Mouse (Mus musculus): ENCODE data around the gene Gm11627. TPM values are rescaled to one million over a fixed set of nuclear protein-coding genes. Genes with fewer than 3 reads are reported as not detected.

Gm11627 gene
- total RNA-seq, 2 experiments from 2014 or later = 2.2 TPM

DNA sequence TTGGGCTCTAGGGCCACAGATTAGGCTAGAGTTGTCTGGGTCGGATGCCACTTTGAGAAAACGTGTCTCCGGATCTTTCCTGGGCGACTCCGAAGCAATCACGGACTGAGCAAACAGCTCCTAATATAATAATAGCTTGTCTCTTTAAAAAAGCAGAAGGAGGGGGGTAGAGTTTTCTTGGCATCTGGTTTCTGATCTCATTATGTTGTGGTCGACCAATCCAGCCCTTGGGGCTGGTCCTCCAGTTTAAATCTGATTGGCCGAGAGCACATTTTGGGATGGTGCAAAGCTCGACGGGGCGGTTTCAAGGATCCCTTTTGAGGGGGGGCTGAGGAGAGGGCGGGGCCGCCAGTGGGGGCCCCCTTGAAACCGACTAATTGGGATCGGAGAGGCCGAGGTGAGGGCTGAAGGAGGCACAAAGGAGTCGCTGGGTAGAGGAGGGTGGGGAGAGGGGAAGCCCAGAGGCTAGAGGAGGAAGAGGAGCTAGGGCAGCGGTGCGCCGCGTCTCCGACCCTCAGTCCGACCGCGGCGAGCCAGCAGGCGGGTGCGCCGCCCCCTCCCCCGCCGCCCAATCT, 24.8 kb upstream of the Gm11627 start, which contains the start of gene Fzd2:
TSS of gene Fzd2 (plus strand) at position 387 of the 575 bp plus-strand sequence.
- DNase-seq (ENCODE audit: low spot score) = peak; percentile 84
- intact Hi-C loops (cut with DNase I) = no loop called here

DNA sequence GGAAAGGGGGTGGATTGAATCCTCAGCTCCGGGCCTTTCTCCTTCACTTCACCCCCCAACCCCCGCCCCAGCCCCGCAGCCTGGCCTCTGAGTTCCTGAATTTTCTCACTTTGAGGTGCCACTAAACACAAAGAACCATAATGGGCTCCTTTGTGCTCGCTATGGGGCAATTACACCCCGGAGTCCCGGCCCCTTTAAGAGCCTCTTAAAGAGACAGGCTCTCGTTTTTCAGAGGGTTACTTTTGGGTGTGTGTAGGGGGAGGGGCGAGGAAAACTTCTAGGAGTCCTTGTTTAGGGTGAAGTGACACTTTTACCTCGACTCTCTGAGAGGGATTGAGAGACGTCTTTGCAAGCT, 24.2 kb upstream of the Gm11627 start:
- intact Hi-C loops (cut with DNase I) = loop anchor here (2.0 kb wide), 1 partner anchor 25 kb away; the partner anchor contains the start of gene Gm11627
- no peak for DNase-seq (ENCODE audit: low spot score)

DNA sequence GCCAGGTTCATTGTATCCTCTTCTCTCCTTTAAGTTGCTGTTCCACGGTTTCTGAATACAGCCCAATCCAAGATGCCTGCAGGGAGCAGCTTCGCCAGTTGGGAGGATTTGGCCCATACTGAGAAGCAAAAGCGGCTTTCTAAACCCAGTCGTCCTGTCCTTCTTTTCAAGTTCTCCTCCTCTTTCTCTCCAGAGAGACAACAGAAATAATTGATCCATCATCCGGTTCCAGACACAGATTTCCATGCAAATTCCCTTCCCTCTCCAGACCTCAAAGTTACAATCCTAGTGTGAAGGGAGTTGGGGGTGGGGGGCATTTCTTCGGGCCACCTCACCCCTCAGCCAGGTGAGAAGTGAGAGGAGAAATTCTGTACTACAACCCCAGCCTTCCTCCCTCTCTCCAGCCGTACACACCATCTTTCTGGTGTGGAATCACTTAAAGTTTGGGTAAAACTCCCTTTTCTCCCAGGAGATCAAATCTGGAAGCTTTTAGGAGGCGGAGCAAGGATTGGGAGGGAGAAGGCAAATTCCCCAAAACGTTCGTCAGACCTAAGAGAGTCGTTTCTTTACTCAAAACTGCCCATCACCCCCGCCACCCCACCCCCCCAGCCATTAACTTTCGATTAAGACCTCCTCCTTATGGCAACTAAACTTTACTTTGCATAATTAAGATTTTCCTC, 23.7 kb upstream of the Gm11627 start:
- no peak for DNase-seq (ENCODE audit: low spot score)
- intact Hi-C loops (cut with DNase I) = loop anchor here (2.0 kb wide), 1 partner anchor 24 kb away; the partner anchor contains the start of gene Gm11627

DNA sequence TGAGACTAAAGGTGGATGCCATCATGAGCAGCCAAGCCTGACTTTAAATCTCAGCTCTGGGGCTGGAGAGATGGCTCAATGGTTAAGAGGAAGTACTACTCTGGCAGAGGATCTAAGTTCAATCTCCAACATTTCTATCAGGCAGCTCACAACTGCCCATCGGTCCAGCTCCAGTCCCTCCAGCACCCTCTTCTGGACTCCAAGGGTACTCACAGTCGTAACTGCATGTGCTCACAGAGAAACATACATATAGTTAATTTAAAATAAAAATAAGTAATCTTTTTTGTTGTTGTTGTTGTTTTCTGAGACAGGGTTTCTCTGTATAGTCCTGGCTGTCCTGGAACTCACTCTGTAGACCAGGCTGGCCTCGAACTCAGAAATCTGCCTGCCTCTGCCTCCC, 20.7 kb upstream of the Gm11627 start:
- intact Hi-C loops (cut with DNase I) = no loop called here
- DNase-seq (ENCODE audit: low spot score) = no peak

DNA sequence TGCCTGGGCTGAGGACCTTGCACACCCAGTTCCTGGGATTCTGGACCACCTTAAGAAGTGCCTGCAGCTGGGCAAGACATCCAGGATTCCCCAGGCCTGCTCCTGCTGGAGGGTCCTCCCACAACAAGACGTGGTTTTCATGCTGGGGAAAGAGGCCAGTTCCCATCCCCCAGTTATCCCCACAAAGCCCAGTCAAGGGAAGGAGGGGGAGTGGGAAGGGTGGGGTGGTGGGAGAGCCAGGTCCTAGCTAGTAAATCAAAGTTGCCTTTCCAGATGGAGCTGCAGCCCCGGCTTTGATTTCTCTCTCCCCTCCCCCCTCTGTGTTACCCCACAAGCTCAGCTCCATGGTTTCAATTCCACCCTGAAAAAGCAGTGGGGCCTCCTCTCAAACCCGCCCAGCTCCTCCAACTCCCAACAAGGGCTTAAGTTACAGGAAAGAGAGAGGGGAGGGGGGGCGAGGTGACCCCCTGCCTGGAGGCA, 16.1 kb upstream of the Gm11627 start:
- intact Hi-C loops (cut with DNase I) = no loop called here
- no peak for DNase-seq (ENCODE audit: low spot score)

DNA sequence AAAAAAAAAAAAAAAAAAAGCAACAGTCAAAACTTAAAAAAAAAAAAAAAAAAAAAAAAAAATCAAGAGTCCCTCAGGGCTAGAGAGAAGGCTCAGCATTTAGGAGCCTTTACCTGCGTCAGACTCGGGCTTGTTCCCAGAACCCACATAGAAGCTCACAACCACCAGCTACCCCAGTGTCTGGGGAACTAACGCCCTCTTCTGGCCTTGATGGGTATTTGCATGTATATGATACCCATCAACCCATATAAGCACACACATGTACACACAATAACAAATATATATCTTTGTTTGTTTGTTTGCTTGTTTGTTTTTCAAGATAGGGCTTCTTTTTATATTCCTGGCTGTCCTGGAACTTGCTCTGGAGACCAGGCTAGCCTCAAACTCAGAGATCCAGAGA, 8.3 kb upstream of the Gm11627 start:
- DNase-seq (ENCODE audit: low spot score) = no peak

DNA sequence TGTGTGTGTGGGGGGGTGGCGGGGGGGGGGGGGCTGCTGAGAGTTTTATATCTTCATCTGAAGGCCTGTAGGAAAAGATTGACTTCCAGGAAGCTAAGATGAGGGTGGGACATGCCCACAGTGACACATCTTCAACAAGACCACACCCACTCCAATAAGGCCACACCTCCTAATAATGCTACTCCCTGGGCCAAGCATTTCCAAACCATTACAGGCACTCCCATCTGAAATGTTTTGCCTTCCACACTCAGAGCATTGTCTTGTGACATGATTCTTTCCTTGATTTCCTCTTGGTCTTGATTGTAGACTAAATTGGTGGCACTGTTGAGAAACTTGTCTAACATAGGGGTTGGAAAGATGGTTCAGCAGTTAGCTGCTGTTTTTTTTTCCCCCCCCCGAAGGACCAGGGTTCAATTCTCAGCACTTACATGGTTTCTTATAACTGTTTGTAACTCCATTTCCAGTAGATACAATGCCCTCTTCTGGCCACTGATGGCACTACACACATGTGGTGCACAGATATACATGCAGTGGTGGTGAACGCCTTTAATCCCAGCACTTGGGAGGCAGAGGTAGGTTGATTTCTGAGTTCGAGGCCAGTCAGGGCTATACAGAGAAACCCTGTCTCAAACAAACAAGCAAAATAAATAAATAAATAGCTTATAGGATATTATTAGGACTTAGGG, 7.3 kb upstream of the Gm11627 start:
- intact Hi-C loops (cut with DNase I) = no loop called here

More for the DNA sequence above, 8.3 kb upstream of the Gm11627 start:
- intact Hi-C loops (cut with DNase I) = no loop called here

DNA sequence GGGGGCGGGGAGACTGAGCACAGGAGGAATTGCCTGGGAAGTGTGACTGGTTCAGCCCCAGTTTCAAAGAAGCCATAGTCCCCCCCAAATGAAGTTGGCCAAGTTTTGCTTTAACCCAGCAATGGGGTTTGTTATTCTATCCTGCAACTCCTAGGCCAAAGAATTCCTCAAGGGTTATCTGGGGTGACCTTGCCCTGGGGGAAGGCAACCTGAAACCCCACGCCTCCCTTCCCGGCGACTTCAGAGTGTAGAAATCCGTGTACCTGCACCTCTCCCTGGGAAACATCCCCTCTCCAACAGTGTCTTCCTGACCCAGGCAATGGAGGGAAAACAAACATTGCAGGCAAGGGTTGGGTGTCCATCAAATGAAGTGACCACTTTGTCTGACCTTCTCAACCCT, 3.5 kb upstream of the Gm11627 start:
- intact Hi-C loops (cut with DNase I) = no loop called here
- DNase-seq (ENCODE audit: low spot score) = no peak

More for the DNA sequence above, 7.3 kb upstream of the Gm11627 start:
- DNase-seq (ENCODE audit: low spot score) = no peak

DNA sequence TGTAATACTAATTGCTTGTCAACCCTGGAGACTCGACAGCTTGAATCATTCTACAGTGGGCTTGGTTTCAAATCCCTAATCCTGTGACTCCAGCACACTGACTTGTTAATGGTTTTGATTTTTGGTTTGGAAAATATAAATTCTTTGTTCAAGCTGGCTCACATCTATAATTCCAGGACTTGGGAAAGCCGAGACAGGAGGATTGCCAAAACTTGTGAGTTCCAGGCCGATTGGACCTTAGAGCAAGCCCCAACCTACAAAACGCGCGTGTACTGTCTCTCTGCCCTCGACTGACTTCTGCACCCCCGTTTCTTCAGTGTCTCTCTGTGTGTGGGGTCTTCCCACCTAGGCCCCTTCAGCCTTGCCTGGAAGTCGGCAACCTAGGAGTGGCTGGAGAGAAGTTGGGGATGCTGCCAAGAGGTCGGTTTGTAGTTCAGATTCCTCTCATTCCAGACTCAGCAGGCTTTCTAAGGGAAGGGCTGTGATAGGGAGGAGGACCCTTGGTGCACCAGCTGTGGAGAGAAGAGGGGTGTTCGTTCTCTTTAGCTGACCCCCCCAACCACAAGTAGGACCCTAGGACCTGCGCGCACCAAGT, 2.9 kb upstream of the Gm11627 start:
- intact Hi-C loops (cut with DNase I) = no loop called here
- no peak for DNase-seq (ENCODE audit: low spot score)

DNA sequence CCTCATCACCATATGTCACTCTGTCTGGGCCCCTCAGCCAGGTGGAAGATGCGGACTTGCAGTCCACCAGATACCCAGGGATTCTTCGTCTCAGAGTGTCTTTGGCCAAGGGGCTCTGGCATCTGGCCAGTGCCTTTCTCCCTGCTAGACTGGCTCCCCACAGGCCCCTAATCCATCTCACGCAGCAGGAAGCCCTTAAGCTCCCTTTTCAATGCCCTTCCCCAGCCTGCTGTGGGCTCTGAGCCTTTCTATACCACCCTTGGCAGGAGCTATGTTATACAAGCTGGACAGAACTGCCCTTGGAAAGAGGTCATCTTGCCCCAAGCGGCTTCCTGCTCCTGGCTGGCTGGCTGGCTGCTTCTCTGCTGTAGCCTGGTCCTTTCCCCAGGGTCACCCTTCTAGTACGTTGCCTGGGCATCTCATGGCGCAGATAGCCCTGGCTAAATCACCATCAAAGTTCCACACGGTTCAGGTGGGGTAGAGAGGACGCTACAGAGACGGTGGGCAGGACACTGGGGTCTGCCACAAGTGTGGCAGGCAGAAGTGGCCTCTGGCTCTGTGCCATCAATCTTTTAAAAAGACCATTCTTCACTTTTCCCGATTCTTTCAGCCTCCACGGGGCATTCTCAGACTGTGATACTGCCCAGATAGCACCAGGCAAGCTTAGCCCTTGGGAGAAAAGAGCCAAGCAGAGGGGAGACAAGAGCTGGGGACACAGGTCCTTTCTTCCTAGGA, 2.2 kb upstream of the Gm11627 start:
- no peak for DNase-seq (ENCODE audit: low spot score)
- intact Hi-C loops (cut with DNase I) = no loop called here

DNA sequence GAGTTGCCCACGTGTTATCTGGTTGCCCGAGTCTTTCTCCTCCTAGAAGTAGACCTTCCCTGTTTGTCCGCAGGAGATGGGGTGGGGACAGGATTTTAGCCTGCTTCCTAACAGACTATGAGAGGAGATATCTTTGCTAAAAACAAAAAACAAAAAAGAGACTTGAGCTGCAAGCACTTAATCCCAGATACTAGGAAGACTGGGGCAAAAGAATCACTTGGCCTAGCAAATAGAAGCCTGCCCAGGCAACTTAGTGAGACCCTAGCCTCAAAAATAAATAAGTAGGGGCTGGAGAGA, 721 bp upstream of the Gm11627 start:
- intact Hi-C loops (cut with DNase I) = no loop called here
- DNase-seq (ENCODE audit: low spot score) = no peak

DNA sequence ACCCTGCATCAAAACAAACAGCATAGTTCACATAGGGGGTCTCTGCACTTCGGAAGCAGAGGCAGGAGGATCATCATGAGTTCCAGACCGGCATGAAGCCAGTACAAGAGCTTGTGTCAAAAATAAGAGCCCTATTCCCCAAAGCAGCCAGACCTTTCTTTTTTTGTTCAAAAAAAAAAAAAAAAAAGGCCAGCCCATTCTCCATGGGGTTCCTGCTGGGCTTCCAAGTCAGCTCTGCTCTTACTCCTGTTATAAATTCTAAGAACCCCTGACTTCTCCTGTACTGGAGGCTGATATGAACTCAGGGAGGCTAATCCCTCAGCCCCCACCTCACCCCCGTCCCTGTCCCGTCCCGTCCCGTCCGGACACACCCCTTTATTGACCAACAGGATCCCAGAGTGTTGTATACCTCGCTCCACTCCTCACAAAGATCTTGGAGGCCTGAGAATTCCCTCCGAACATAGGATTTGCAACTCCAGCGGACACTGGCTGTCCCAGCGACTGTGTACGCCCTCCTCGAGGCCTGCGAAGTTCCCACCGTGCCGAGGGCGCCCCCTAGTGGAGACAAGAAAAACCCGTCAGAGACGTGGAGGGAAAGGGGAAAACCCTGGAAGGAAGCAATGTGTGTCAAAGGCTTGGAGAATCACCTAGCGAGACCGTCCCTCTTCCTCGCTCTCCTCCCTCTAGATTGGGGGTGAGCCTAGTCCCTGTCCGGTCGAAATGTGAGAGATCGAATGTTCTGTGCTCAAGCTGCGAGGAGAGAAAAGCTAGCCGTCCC, 731 bp downstream of the Gm11627 start:
- intact Hi-C loops (cut with DNase I) = loop anchor here (2.0 kb wide), 2 partner anchors 24 to 92 kb away; no protein-coding TSS in a partner anchor
- DNase-seq (ENCODE audit: low spot score) = peak; percentile 62

DNA sequence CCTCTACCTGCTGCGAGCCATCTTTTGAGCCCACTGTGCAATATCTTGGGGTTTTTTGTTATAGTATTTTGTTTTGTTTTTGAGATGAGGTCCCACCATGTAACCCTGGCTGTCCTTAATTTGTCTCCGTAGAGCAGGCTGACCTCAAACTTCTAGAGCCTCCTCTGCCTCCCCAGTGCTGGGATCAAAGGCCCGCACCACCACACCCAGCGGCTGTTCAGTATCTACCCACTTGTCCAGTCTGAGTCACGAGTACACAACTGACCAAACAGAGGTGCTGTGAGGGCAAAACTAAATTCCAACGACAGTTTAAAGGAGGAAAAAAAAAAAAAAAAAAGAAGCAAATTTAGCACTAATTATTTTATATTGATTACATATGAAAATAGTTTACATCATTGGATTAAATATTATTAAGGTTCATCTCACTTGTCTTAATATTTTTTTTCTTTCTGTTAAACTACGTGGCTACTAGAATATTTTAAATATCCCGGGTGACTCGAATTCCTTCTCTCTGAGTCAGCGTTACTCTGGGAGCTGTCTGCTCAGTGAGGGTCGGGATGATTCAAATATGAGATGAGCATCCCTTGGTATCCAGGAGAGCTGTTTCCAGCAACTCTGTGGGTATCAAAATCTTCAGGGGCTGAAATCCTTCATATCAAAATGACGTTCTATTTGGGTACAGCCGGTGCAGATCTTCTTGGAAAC, 3.1 kb downstream of the Gm11627 start:
- no peak for DNase-seq (ENCODE audit: low spot score)
- intact Hi-C loops (cut with DNase I) = no loop called here

DNA sequence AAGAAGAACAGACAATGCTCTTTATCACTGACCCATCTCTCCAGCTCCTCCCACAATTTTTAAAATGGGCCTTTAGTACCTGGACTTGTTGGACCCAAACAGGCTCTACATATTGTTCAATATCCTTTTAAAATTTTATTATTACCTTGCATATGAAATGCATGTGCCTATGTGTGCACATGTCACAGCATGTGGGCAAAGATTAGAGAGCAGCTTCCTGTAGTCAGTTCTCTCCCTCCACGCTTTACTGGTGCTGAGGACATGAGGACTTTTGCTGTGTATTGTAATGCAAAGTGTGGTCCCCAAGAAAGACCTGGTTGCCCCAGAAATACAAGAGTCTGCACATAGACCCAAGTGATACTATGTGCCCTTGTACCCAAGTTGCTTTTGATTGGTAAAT, 4.2 kb downstream of the Gm11627 start:
- intact Hi-C loops (cut with DNase I) = no loop called here
- DNase-seq (ENCODE audit: low spot score) = no peak

DNA sequence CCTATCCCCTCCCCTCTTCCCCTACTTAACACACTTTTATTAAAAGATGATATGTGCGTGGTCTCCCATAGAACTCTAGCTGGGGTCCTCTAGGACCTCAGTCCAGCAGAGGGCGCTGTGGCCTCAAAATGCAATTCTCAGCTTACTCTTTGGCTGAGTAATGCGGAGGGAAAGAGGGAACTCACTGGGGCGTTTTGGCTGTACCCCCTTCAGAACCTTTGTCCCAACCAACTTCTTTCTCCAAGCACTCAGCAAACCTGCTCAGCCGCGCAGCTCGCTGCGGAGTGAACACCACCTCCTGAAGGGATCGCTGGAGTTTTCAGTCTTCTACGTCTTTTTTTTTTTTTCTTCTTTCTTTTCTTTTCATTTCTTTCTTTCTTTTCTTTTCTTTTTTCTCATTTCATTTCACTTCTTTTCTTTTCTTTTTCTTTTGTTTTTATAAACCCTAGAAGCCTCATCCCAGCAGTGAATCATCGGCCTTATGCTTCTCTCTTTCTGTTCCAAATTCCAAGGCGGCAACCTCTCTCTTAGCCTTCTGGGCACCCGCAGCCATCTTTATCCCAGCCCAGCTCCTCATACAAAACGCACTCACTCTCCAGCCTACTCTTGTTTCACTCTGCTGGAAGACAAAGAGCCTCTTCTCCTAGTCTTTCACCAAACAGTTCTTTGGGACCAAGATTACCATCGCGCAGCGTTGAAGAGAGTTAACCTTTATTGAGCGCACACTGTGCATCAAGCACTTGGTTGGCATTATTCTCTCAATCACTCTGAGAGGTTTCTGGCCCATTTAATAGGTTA, 6.2 kb downstream of the Gm11627 start:
- intact Hi-C loops (cut with DNase I) = loop anchor here (1.0 kb wide), 1 partner anchor 78 kb away; no protein-coding TSS in a partner anchor

DNA sequence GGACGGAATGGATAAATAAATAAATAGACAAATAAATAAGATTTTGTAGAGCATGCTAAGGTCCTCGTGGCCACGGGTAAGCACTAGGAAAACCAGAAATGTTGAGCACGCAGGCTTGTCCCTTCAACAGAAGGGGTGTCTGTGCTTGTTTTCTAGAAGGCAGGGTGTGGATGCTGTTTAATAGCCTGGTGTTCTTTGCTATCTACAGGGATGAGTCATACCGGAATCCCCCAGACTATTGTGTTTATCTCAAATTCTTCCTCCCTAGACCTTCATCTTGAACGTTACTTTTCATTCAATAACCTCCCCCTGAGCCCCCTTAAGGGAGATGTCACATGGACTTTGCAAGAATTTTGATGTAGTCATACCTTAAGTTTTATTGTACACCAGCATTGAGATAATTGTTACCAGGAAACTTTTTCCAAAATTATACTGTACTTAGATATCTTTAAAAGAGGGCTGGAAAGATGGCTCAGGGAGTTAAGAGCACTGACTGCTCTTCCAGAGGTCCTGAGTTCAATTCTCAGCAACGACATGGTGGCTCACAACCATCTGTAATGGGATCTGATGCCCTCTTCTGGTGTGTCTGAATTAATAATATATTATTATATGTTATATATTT, 10.4 kb downstream of the Gm11627 start:
- intact Hi-C loops (cut with DNase I) = no loop called here

More for the DNA sequence above, 6.2 kb downstream of the Gm11627 start:
- DNase-seq (ENCODE audit: low spot score) = peak; percentile 38

DNA sequence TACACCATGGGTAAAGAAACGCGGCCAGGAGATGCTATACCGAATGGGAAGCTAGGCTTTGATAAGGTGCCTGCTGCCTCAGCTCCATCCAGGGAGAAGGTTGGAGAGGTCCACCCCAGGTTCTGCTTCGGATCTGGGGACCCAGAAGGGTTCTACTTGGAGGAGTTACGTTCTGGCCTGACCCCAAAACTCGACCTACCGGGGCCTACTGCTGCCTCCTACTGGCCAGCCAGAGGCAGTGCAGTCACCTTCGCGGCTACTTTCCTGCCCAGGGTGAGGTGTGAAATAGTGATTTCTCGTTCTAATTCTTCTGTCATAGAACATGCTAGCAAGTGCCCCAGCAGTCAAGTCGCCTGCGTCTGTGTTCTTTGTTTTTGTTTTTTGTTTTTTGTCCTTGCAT, 11.1 kb downstream of the Gm11627 start:
- intact Hi-C loops (cut with DNase I) = no loop called here

More for the DNA sequence above, 10.4 kb downstream of the Gm11627 start:
- no peak for DNase-seq (ENCODE audit: low spot score)

More for the DNA sequence above, 11.1 kb downstream of the Gm11627 start:
- no peak for DNase-seq (ENCODE audit: low spot score)
